Mouse (Mus musculus) bone marrow macrophage, adult 2 months (primary cell): ENCODE data around the gene Ccdc92. TPM values are rescaled to one million over a fixed set of nuclear protein-coding genes. Genes with fewer than 3 reads are reported as not detected.

Experiments used
- H3K27ac ChIP-seq: 2 replicates; pipeline ENCODE4 v1.5.1; 2012; ENCODE audit warnings: low read depth, low read length; ENCODE audit not compliant: insufficient read depth
- H3K4me1 ChIP-seq: 2 replicates; pipeline ENCODE4 v1.6.1; 2012; ENCODE audit warnings: low read length; ENCODE audit not compliant: control insufficient read depth, insufficient read depth
- H3K4me3 ChIP-seq: 2 replicates; pipeline ENCODE4 v1.5.1; 2012; ENCODE audit warnings: mild to moderate bottlenecking, low read length, moderate library complexity; ENCODE audit not compliant: insufficient read depth
- CTCF ChIP-seq: IDR thresholded peaks from 2 replicates; pipeline ENCODE4 v1.5.1; 2012; ENCODE audit warnings: low read depth, mild to moderate bottlenecking, low read length, moderate library complexity
- POLR2A ChIP-seq: IDR thresholded peaks from 2 replicates; pipeline ENCODE4 v1.6.1; 2012; ENCODE audit warnings: mild to moderate bottlenecking, low read depth, low read length, borderline replicate concordance
- polyA plus RNA-seq: library from polyadenylated mRNA; stranded (reverse); fragments of >200 nt; gene quantifications from 2 replicates; pipeline ENCODE4 v1.2.4, GENCODE M21; 2012; ENCODE audit not compliant: missing spikeins, insufficient read depth, insufficient read length

Ccdc92 gene
- polyA plus RNA-seq, 1 experiment, result 0.92 TPM

- no peak overlapping the region for H3K4me3 ChIP-seq
- no peak for TF ChIP-seq POLR2A
- TF ChIP-seq CTCF, result no peak
These were observed 70.1 kb downstream of the Ccdc92 start for GRCm38 (mm10) chr5:124792112-124792511.

GRCm38 (mm10) chr5:124785650-124786049 lies 76.6 kb downstream of the Ccdc92 start:
- no peaks in the 10 kb centered on the region for H3K4me1 ChIP-seq
- TF ChIP-seq CTCF (peak; percentile 28; the same call in 1 of the 2 replicates), POLR2A (no peak)

More at GRCm38 (mm10) chr5:124792112-124792511, 70.1 kb downstream of the Ccdc92 start:
- Histone ChIP-seq H3K27ac (no peak overlapping the region), H3K4me1 (no peaks in the 10 kb centered on the region)

More at GRCm38 (mm10) chr5:124785650-124786049, 76.6 kb downstream of the Ccdc92 start:
- Histone ChIP-seq H3K27ac (no peak overlapping the region), H3K4me3 (no peak overlapping the region)

Other genes starting within 250 kb of the Ccdc92 start
- gene Atp6v0a2, start 233.8 kb downstream of the Ccdc92 start, polyA plus RNA-seq, result 17.7 and 19.2 TPM in 2 replicates
- gene Dnah10, start 137.3 kb downstream of the Ccdc92 start, polyA plus RNA-seq, result not detected in 2 replicates
- gene Zfp664, start 267 bp upstream of the Ccdc92 start, polyA plus RNA-seq, result 20.8 and 24.7 TPM in 2 replicates
- not detected in 2 replicates for gene Rflna, start 140.8 kb upstream of the Ccdc92 start, polyA plus RNA-seq